Comparison of ENCODE assay signal across 13 mouse cellular contexts in genomic region chr1:55983522-55984066, GRCm38 (mm10).
A peak's percentile ranks its signal among the peaks of the same experiment; 100 is the strongest.
DNase-seq lines count a peak whose midpoint lies in the region; TF ChIP-seq lines count a peak whose summit lies in the region.
"Had no signal": no experiment of that assay in that cellular context is flagged by ENCODE, and none has a peak within 500 bp of the region (broad histone marks: within the 10 kb centered on the region; RNA-seq: fewer than 3 reads in every experiment).

No protein-coding gene starts in this region.

- peak; percentile 25 to 36 for DNase-seq in cerebellum, adult 2 months
- DNase-seq in cerebellum, adult 9-10 months, result no peak
- DNase-seq in heart, adult 18-20 months, result peak; percentile 1
- no peak for DNase-seq in heart, adult 9 months (ENCODE audit: low spot score in 2 of 2)
- DNase-seq in right cerebral cortex, postnatal 10 days (ENCODE audit: low spot score in 2 of 2), result peak; percentile 59 to 62
- DNase-seq in right cerebral cortex, postnatal 36 days (ENCODE audit: low spot score in 2 of 2), result no peak
- peak; percentile 11 for DNase-seq in telencephalon, adult 2 months (ENCODE audit: low read depth, low spot score)
- DNase-seq in urinary bladder, postnatal 36 days (ENCODE audit: low spot score in 2 of 2), result no peak
- DNase-seq: heart, postnatal 4 days; kidney, adult 8-10 months; lung, adult 2 months had no signal

- TF ChIP-seq POLR2A in cerebellum, adult 2 months (IDR thresholded peaks at IDR 0.05; ENCODE audit: borderline replicate concordance, insufficient read depth, low read length), result no peak

- H3K27me3 ChIP-seq in cerebellum, adult 2 months (ENCODE audit: control insufficient read depth, insufficient read depth, low read length), result no peaks in the 10 kb centered on the region
- H3K27me3 ChIP-seq: limb, embryonic 15.5 days; neural tube, embryonic 13.5 days had no signal

- 24% methylated on average over 5 of the region's 5 CpGs for WGBS in cerebellum, adult 2 months

- no peak for TF ChIP-seq CTCF in cerebellum, adult 2 months (IDR thresholded peaks at IDR 0.05; ENCODE audit: borderline replicate concordance, insufficient read depth, low read depth, low read length)

- no peaks in the 10 kb centered on the region for H3K4me1 ChIP-seq in cerebellum, adult 2 months (ENCODE audit: control insufficient read depth, insufficient read depth, low read length)
- H3K4me1 ChIP-seq: limb, embryonic 15.5 days; neural tube, embryonic 13.5 days had no signal

- no peak overlapping the region for H3K4me3 ChIP-seq in cerebellum, adult 2 months (replicated peaks; ENCODE audit: insufficient read depth, low read depth, low read length)
- H3K4me3 ChIP-seq: limb, embryonic 15.5 days; neural tube, embryonic 13.5 days had no signal

- no peak overlapping the region for H3K27ac ChIP-seq in cerebellum, adult 2 months (ENCODE audit: insufficient read depth, low read length)
- H3K27ac ChIP-seq: limb, embryonic 15.5 days; neural tube, embryonic 13.5 days had no signal

Comparison
In these comparisons a context has a peak if more than half of its experiments do, and no peak if none do; other contexts are left out.
1. DNase-seq: peak in cerebellum, adult 2 months (2 of 2), heart, adult 18-20 months (2 of 2), right cerebral cortex, postnatal 10 days (2 of 2) and telencephalon, adult 2 months (single experiment); none in cerebellum, adult 9-10 months (single experiment), heart, adult 9 months (0 of 2), right cerebral cortex, postnatal 36 days (0 of 2) and urinary bladder, postnatal 36 days (0 of 2).